Mouse (Mus musculus): ENCODE data around the gene Tns1.

The Tns1 gene

DNA sequence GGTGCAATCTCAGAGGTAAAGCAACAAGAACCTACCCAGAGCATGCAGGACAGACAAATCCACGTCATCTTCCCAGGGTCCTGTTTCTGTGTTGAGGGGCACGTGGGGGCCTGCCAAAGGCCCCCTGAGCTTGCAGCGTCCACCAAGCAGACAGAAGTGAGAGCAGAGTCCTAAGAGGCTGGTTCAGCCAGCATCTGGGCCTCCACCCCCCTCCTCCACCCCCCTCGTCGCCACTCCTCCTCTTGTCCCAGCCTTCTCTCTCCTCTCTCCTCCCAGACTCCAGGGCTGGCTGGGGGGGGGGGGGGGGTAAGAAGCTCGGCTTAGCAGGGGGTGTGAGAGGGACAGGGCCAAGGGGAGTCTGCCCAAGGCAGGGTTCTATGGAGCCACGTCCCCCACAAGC is 33.1 kb downstream of the Tns1 start:
- DNase-seq (ENCODE audit: low read depth, low spot score) = no peak

DNA sequence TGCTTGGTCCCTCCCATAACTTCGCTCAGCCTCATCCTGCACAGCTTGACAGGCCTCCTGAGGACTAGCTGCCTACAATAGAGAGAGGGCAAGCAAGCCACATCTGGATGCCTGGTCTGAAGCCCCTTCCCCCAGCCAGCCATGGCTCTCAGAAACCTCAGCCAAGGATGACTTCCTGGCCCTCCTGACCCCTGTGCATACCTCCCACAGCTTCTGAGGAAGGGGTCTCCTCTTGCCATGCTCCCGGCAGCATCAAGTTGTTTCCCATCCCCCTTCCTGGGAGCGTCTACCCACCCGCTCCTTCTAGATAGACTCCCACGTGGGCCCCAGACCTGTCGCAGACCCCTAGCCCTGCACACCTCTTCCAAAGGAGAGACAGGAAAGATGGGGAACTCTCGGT is 33.9 kb downstream of the Tns1 start:
- no peak for DNase-seq (ENCODE audit: low read depth, low spot score)

DNA sequence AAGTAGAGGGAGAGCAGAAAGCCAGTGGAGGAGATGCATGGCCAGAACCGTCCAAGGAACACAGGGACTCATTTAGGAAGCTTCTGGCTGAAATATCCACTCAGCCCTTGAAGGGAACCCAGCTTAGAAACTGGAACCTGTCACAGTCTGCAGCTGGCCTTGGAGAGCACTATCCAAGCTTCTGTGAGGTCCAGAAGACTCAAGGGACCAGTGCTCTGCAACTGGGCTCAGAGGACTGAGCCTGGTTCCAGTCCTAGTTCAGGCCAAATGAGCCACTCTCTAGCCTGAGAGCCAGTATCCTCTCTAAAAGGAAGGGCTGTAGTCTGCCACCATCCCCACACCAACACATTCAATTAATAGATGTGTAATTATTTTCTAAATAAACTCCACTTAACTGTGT is 35.7 kb downstream of the Tns1 start:
- no peak for DNase-seq (ENCODE audit: low read depth, low spot score)

DNA sequence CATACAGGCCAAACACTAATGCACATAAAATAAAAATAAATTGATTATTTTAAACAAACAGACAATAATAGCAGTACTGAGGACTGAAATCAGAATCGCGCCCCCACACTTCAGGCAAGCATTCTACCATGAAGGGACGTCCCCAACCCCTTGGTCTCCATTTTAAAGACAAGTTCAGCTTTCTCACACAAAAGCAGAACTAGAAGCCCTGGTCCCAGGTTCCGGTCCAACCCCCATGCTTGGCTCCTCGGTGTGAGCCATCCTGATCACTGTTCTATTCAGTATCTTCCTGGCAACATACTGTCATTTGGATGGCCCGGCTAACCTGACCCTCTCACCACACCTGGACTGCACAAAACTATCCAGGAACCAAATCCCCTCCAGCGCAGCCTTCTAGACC is 38.7 kb downstream of the Tns1 start:
- DNase-seq (ENCODE audit: low read depth, low spot score) = no peak

DNA sequence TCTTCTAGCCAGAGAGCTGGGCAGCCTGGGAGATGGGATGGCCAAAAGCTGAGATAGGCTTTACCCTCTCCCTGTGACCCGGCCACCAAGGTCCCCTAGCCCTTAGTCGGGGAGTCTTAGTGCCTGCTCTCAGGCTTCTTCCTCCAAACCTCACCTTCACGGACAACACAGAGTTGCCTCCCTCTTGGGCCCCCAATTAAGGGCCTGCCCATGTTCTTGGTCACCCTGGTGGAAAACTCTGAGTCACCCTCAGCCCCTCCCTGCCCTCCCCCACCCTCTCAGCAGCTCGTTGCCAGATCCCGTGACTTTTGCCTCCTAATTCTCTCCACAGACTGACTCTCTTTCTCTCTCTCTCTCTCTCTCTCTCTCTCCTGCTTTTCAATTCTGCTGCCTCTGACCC is 39.5 kb downstream of the Tns1 start:
- DNase-seq (ENCODE audit: low read depth, low spot score) = no peak

DNA sequence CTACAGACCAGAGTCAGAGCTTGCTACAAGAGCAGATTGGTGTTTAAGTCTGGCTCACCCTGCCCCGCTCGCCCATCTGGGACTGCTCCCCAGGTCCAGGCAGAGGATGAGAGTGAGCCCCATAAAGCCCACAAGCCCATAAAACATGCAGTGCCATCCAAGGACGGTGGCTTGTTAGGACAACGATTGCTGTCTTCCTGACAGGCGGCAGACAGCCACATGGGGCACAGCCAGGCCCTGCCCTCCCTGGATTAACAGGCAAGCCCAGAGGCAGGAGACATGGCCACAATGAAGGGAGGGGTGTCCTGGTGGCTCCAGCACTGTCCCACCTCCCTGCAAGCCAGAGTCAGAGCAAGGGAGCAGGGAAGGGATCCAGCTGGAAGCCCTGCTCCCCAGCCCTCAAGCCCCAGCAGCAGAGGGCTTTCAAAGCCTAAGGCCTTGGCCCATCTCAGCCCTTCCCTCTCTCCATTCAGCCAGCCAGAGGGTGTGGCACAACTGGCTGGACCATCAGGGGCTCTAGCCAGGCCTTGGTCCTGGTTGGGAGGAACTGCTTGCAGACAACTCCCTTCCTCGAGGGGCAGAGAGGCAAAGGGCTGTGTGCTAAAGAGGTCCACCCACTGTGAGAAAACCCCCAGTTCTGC is 40.1 kb downstream of the Tns1 start:
- no peak for DNase-seq (ENCODE audit: low read depth, low spot score)

DNA sequence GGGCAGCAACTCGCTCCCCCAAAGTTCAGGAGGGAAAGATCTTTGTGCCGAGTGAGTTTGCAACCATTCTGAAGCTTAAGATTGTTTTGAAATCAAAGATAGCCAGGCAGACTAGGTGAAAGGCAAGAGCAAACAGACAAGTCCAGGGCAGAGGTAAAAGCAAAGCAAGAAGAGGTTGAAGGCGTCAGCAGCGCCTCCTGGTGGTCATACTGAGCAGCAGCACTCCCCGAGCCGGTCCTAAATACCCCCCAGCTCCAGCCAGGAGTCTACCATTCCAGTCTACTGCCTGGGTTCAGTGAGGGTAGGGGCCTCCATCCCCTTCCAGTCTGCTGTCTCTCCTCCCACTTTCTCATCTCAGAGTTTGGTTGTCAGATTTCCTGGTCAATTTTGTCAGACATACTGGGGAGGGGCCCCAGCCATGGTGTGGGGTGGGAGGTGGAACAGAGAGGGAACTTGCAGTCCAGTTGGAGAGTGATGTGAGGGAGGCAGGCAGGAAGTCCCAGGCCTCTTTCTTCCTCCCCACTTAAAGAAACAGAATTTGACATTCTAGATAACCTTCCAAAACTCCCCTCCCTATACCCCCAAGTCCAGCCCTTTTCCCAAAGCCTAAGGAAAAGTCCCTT is 41.3 kb downstream of the Tns1 start:
- DNase-seq (ENCODE audit: low read depth, low spot score) = peak; percentile 39

DNA sequence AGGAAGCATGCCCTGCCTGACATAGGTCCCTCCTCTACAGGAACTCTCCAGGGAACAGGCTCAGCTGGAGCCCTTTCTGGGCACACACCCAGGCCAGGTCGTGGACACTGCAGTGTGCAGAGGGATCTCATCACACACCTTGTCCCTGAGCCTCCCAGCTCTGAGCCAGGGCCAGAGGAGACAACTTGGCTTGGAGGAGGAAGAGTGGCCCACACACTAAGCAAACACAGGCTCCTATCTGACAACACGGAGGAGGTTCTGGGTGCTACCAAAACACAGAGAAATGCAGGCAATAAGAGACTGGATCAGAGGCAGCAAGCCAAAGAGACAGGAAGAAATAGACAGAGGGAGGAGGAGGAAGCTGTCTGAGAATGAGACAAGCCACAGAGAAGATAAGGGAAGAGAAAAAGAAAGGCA is 42.7 kb downstream of the Tns1 start:
- peak; percentile 74 for DNase-seq (ENCODE audit: low read depth, low spot score)

DNA sequence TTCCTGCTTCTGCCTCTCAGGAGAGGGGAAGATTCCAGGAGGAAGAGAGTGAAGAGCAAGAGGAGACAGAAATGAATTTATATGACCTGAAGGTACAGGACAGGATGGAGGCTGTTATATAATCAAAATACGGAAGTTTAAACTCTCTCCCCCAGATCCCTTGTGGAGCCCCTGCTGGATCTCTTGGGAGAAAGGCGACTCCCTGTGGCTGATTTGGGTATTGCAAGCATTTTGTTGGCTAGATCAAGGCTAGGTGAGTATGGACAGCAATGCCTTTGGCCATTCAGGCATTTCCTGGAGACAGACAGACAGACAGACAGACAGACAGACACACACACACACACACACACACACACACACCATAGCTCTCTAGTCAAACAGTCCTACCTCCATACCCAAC is 46.9 kb downstream of the Tns1 start:
- DNase-seq (ENCODE audit: low read depth, low spot score) = peak; percentile 72

DNA sequence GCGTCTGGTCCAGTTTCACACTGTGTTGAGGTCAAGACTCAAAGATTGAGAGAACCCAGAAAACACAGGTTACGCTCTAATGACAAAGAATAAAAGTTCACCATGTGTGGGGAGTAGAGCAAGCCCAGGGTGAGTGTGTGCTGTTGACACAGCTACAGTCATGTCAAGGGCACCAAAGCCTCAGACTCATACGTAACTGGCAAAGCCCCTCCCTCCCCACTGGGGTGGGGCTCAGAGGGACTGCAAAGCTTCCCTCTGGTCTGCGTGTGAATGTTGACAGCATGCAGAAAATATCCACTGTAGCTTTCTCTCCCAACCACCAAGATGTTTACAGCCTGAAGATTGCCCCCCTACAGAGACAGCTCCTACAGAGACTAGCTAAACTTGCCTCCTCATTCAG is 48.0 kb downstream of the Tns1 start:
- no peak for DNase-seq (ENCODE audit: low read depth, low spot score)

DNA sequence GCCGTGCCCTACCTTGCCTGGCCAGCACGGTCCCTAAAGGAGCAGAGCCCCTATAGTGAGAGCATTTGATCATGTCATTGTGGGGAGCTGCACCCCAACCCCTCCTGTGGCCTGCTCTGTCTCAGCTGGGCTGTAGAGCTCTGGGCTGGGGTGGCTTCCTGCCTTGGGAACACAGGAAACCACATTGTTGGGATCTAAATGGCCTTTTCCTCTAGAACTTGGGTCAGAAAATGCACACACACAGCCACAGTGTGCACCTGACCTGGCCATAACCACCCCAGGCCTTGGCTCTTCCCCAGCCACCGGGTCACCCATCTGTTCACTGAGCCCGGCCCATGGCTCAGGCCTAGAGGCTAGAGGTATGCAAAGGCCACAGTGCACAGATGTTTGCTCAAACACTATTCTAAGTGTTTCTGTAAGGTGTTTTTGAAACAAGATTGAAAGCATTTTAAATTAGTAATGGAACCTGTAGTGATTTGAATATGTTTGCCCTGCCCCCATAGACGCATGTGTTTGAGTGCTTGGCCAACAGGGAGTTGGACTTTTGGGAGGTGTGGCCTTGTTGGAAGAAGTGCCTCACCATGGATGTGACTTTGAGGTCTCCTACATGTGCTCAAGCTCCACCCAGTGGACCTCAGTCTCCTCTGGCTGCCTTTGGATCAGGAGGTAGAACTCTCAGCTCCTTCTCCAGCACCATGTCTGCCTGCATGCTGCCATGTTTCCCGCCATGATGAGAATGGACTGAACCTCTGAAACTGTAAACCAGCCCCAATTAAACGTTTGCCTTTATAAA is 49.4 kb downstream of the Tns1 start:
- peak; percentile 54 for DNase-seq (ENCODE audit: low read depth, low spot score)

DNA sequence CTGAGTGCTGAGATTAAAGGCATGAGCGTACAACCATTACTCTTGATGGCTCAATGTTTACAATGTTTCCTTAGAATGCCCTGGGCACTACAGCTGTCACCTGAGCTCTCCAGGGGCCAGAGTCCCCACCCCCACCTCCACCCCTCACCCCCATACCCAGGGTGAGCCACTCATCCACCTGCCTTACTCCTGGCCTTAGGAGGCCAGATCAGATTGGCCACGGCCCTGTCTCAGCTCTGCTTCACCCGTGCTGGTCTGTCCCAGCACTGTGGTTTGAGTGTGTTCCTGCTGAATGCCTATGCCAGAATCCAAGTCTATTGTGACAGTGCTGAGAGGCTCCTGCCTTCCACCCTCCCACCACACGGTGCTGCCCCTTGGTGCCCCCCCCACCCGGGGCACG is 50.5 kb downstream of the Tns1 start:
- DNase-seq (ENCODE audit: low read depth, low spot score) = no peak

DNA sequence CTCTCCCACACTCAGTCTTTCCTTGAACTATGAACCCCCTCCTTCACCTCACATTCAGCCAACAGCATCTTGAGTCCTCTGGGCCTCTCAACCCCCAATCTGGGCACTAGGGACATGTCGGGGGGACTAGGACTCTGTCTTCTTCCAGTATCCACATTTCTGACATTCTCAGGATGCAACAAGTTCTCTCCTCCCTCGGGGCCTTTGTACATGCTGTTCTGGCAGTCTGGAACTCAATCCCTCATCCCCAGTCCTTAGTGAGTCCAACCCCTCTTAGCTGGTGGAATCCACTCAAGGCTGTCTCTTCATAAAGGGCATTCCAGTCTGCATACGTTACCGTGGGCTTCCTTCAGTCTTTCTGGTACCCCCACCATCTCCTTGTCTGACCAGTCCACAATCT is 53.5 kb downstream of the Tns1 start:
- no peak for DNase-seq (ENCODE audit: low read depth, low spot score)

DNA sequence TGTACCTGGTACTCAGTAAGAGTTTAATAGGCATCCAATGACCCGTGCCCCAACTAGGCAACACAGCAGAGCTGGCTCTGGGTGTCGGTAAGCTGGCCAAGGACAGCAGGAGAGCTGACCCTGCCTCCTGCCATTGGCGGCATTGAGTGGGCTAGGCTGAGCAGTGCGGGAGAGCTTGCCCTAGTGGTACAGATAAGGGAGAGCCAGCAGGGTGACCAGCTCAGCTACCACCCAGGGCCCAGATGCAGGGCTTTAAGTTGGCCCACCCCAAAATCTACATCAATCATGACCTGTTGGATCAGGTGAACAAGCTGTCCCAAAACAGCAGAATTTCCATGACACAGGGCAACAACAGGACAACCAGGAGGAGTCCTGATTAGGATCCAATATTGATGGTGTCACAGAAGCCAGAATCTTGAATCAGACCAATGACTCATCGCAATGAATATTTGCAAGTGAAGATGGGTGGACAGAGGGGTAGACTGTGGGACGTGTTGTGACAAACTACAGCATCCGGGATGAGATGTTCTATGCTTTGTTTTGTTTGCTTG is 54.2 kb downstream of the Tns1 start:
- DNase-seq (ENCODE audit: low read depth, low spot score) = no peak

DNA sequence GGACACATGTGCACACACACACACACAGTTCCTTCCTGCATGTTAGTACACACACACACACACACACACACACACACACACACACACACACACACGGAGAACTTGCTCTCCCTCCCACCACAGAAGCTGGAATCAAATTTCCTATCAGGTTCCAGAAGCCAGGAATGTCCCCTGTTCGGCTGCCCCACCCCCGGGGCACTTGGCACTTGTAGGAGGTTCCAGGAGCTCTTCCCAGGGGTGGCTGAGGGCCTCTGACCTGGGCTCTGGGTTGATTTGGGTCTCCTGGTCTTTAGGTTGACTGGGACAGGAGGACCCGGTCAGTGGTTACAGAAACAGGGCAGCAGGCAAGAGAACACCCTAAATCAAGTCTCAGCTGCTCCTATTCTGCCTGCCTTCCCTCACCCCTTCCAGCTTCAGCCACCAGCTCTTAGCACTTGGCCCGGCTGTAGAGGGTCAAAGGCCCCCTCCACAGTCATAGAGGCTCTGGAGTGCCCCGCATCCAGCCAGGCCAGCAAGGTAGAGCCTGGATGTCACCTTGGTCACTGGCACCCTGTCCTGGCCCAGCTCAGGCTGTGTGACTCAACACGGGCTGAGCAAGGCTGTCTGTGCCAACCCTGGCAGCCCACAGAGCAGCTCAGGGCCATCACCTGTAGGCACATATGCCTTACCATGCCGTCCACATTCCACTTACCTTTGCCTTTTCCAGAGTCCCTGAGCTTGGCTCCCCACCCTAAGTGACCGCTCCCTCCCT is 55.0 kb downstream of the Tns1 start:
- DNase-seq (ENCODE audit: low read depth, low spot score) = peak; percentile 57

DNA sequence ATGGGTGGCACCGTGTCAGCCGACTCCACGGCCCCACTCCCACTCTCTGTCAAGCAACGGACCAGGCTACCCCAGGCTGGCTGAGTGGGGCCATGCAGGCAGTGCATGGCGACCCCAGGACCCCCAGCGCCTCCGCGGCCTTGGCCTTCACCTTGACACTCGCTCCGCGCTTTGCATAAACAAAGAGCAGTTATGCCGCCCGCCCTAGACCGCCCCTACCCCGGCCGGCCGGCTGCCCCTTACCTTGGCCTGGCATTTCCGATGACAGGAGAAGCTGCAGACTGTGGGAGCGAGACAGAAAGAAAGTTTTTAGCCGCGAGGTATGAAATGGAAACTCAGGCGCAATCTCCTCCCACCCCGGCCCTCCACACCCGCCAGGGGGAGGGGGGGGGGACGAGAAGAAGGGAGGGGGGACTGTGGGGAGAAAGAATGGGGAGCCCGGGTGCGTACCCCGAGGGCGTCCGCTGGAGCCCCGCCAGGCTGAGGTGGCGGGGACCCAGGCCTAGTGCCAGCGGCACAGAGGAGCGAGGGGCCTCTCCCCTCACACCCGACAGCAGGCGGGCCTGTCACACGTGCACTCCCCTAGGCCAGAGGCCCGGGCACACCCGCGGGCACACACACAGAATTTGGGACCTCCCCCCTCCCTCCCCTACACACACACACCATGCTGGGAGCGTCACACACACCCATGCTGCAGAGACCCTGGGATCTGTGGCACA is 55.7 kb downstream of the Tns1 start:
- DNase-seq (ENCODE audit: low read depth, low spot score) = no peak

DNA sequence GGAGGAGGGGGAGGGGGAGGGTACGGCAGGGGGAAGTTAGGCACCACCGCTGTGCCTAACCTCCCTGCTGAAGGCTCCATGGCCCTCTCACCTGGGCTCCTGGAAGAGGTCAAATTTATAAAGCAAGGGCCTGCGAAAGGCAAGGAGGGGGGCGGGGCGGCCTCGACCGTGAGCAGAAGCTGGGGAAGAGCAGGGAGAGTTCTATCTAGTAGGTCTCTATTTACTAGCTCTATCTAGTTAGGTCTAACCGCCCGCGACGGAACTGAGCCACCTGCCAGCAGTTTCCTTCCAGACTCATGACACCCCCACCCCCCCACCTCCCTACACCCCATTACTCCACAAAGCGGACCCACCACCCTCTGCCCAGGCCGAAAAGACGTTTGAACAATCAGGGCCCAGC is 56.4 kb downstream of the Tns1 start:
- no peak for DNase-seq (ENCODE audit: low read depth, low spot score)

DNA sequence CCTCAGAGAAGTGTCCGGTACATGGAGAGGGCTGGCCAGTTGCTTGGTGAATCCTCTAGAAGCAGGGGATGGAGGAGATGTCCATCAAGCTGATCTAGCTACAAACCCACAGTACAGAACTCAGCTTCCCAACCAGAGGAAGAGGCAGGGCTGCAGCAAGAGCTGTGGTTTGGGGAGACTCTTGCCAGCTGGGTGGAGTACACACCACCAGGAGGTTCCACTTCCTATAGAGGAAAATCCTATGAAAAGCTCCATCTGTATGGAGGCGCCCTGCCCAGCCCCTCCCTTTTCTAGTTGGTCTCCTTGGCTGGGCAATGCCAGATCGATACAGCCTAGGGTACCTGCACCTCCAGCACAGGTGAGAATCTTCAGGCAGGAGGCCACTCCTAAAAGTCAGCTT is 57.7 kb downstream of the Tns1 start:
- DNase-seq (ENCODE audit: low read depth, low spot score) = no peak

DNA sequence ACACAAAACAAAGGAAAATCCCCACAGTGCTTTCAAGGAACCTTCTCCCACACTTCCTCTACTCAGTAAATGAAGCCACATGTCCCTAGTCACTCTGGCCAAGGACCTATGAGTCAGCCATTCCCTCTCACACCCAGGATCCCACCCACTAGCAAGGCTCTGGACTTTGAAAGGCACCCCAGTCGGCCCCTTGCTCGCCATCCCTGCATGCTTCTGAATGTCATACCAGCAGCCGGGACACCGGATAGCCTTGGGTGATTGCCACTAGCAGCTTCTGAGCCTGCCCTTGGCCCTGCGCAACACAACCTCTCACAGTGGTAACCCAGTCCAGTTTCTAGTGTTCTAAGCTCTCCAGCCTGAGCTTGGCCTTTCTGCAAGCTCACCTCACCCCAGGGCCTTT is 58.2 kb downstream of the Tns1 start:
- no peak for DNase-seq (ENCODE audit: low read depth, low spot score)

DNA sequence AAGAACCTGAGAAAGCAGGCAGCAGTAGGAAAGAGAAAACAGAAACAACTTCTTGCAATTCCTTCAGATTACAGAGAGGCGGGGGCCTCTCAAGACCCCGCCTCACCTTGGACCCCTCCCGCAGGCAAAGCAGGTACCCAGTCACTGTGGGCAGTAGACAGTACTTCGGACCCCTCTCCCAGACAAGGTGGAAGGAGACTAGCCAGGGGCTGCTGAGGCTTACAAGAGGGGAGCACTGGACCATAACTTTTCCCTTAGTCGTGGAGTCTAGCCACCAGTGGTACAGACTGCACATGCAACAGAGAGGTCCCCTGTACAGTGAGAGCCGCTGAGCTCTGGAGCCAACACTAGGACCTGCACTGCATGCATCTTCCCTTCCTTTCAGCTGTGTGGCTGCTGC is 64.2 kb downstream of the Tns1 start:
- DNase-seq (ENCODE audit: low read depth, low spot score) = no peak

DNA sequence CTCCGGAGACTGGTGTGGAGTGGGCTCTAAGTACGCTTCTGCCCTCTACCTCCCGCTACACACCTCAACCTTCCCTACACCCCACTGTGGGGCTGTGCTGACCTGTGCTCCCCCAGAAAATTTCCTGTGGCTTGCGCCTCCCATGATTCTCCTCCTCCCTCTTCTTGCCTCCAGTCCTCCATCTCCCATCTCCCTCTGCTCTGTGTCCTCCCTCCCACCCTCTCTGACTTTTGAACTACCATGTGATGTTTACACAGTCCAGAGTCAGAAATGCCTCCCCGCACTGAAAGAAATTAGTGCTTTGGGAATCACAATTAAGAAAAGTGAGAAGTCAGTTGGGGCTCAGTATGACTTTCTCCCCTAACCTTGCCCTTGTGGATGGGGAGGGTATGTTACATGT is 64.7 kb downstream of the Tns1 start:
- no peak for DNase-seq (ENCODE audit: low read depth, low spot score)

Data from brain, adult 2 months (tissue).